Mouse (Mus musculus) spleen, postnatal 4 days (tissue): ENCODE results near the gene Aars.
A peak's percentile ranks its signal among the peaks of the same experiment; 100 is the strongest.

Experiments
- DNase-seq, 2 experiments: peaks; one replicate each; pipeline ENCODE4 v3.0.0; 2022; ENCODE audit warnings: low spot score in 2 of 2

Aars gene

GRCm38 (mm10) chr8:111093865-111094718 lies 61.1 kb downstream of the Aars start, which contains the start of gene Pdpr:
Pdpr (plus strand) TSS chr8:111094630.
- peak; percentile 91 to 95 for DNase-seq

- DNase-seq, result peak; percentile 33 to 73
Measured at GRCm38 (mm10) chr8:111094719-111095302, 61.9 kb downstream of the Aars start.
